Mouse (Mus musculus) kidney, postnatal 0 days (tissue): ENCODE measurements at regions not wholly inside any gene's neighbourhood (a gene's known extent, or its start where the extent isn't known, plus 50 kb on each side); places are given as distances from the start of the nearest gene placed in this dataset.
A peak's percentile ranks its signal among the peaks of the same experiment; 100 is the strongest.

Experiments used
- ATAC-seq: fragments of 200-750 bp; cut with Nextera tagmentation; replicated peaks from 2 replicates; pipeline ENCODE4 v1.8.0; 2017; ENCODE audit warnings: low read depth, moderate number of reproducible peaks, moderate TSS enrichment, moderate library complexity; ENCODE audit not compliant: low FRiP score
- DNase-seq: peaks from one replicate; pipeline ENCODE4 v3.0.0-alpha.2; 2016; ENCODE audit warnings: low spot score
- H3K27ac ChIP-seq: fragments of 300-500 bp; sonication (generic); 2 replicates; pipeline ENCODE4 v1.5.1; 2014; ENCODE audit warnings: mild to moderate bottlenecking
- H3K27me3 ChIP-seq: fragments of 300-500 bp; sonication (generic); 2 replicates; pipeline ENCODE4 v1.6.1; 2014; ENCODE audit warnings: low read length, mixed read lengths; ENCODE audit not compliant: insufficient read depth
- H3K36me3 ChIP-seq: fragments of 300-500 bp; sonication (generic); 2 replicates; pipeline ENCODE4 v1.6.1; 2014; ENCODE audit warnings: low read length, mixed read lengths; ENCODE audit not compliant: insufficient read depth
- H3K4me1 ChIP-seq: fragments of 300-500 bp; sonication (generic); replicated peaks from 2 replicates; pipeline ENCODE4 v1.6.1; 2014; ENCODE audit warnings: antibody characterized with exemption, low read length, mixed read lengths; ENCODE audit not compliant: insufficient read depth
- H3K4me2 ChIP-seq: fragments of 300-500 bp; sonication (generic); 2 replicates; pipeline ENCODE4 v1.6.1; 2014; ENCODE audit warnings: mild to moderate bottlenecking, low read length, moderate library complexity, mixed read lengths
- H3K4me3 ChIP-seq: fragments of 300-500 bp; sonication (generic); replicated peaks from 2 replicates; pipeline ENCODE4 v1.5.1; 2014; ENCODE audit warnings: low read depth, low read length
- H3K9ac ChIP-seq: fragments of 300-500 bp; sonication (generic); 2 replicates; pipeline ENCODE4 v1.6.1; 2014; ENCODE audit warnings: low read depth, low read length
- H3K9me3 ChIP-seq: fragments of 300-500 bp; sonication (generic); replicated peaks from 2 replicates; pipeline ENCODE4 v1.6.1; 2016; ENCODE audit warnings: low read length, inconsistent platforms, mixed read lengths
- CTCF ChIP-seq: IDR thresholded peaks from 2 replicates; pipeline ENCODE4 v1.5.1; 2016; ENCODE audit warnings: antibody characterized with exemption, low read depth, mild to moderate bottlenecking, moderate library complexity
- WGBS: fragments of 180-500 bp; shearing (Covaris S2); extraction: QIAGEN DNeasy Blood & Tissue Kit; methylation state at CpG from one replicate; pipeline ENCODE4 v1.1.7; 2014; 5-methylcytosine and 5-hydroxymethylcytosine counted together

GRCm38 (mm10) chr10:8624229-8624911 lies 105.7 kb upstream of the Ust start:
- Histone ChIP-seq H3K27ac (no peak overlapping the region), H3K9ac (no peak overlapping the region), H3K9me3 (no peaks in the 10 kb centered on the region), H3K27me3 (no peaks in the 10 kb centered on the region), H3K4me3 (no peak overlapping the region), H3K36me3 (no peaks in the 10 kb centered on the region), H3K4me2 (no peak overlapping the region), H3K4me1 (no peaks in the 10 kb centered on the region)
- 92% methylated on average over 14 of the region's 14 CpGs for WGBS
- ATAC-seq (no peak), DNase-seq (no peak)
- TF ChIP-seq CTCF, result no peak

DNA sequence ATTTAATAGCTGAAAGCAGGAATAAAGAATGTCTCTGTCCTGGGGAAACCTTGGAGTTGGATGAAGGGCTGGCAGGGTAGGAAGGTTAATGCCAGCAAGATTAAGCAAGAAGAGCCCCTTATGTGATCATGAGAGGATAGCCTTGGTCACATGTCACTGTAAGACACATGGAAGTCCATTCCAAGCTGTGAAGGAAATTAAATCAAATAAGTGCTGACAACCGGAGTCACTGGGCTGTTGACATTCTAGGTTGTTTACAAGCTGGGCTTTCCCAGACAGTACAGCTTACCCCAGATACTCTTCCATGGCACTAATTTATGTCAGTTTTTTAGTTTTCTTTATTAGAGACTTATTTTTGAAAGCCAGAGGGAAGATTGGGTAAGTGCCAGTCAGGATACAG lies 100.1 kb upstream of the Ust start:
- DNase-seq (no peak), ATAC-seq (no peak)
- no peak for TF ChIP-seq CTCF
- H3K36me3 ChIP-seq, result no peaks in the 10 kb centered on the region
- no peak overlapping the region for H3K9ac ChIP-seq
- H3K4me1 ChIP-seq, result no peaks in the 10 kb centered on the region
- 81% methylated on average over 1 of the region's 1 CpGs for WGBS
- H3K9me3 ChIP-seq, result no peaks in the 10 kb centered on the region
- no peaks in the 10 kb centered on the region for H3K27me3 ChIP-seq
- no peak overlapping the region for H3K4me3 ChIP-seq
- no peak overlapping the region for H3K4me2 ChIP-seq
- no peak overlapping the region for H3K27ac ChIP-seq

GRCm38 (mm10) chr10:8615452-8616025 lies 96.9 kb upstream of the Ust start:
- Histone ChIP-seq H3K27ac (no peak overlapping the region), H3K9ac (no peak overlapping the region), H3K4me1 (no peaks in the 10 kb centered on the region), H3K36me3 (no peaks in the 10 kb centered on the region), H3K4me2 (no peak overlapping the region), H3K9me3 (no peaks in the 10 kb centered on the region), H3K4me3 (no peak overlapping the region), H3K27me3 (no peaks in the 10 kb centered on the region)
- TF ChIP-seq CTCF, result no peak
- 83% methylated on average over 4 of the region's 4 CpGs for WGBS
- DNase-seq (no peak), ATAC-seq (no peak)

GRCm38 (mm10) chr10:8589871-8590533 lies 71.4 kb upstream of the Ust start:
- WGBS, result 49% methylated on average over 5 of the region's 5 CpGs

GRCm38 (mm10) chr10:8589106-8589505 lies 70.5 kb upstream of the Ust start:
- DNase-seq (no peak), ATAC-seq (no peak)
- Histone ChIP-seq H3K4me3 (no peak overlapping the region), H3K27ac (no peak overlapping the region), H3K9ac (no peak overlapping the region), H3K4me1 (no peaks in the 10 kb centered on the region), H3K4me2 (no peak overlapping the region), H3K27me3 (no peaks in the 10 kb centered on the region), H3K9me3 (no peaks in the 10 kb centered on the region), H3K36me3 (no peaks in the 10 kb centered on the region)
- WGBS, result 89% methylated on average over 1 of the region's 1 CpGs
- TF ChIP-seq CTCF, result no peak

More at GRCm38 (mm10) chr10:8589871-8590533, 71.4 kb upstream of the Ust start:
- Histone ChIP-seq H3K27ac (no peak overlapping the region), H3K36me3 (no peaks in the 10 kb centered on the region), H3K4me2 (no peak overlapping the region), H3K9ac (no peak overlapping the region), H3K27me3 (no peaks in the 10 kb centered on the region), H3K4me3 (no peak overlapping the region), H3K4me1 (no peaks in the 10 kb centered on the region), H3K9me3 (no peaks in the 10 kb centered on the region)
- DNase-seq (peak; percentile 37), ATAC-seq (peak; percentile 46; the same call in 1 of the 2 replicates)
- TF ChIP-seq CTCF, result no peak

- H3K27me3 ChIP-seq, result no peaks in the 10 kb centered on the region
- H3K36me3 ChIP-seq, result no peaks in the 10 kb centered on the region
- WGBS, result 57% methylated on average over 3 of the region's 3 CpGs
- H3K9me3 ChIP-seq, result no peaks in the 10 kb centered on the region
- no peaks in the 10 kb centered on the region for H3K4me1 ChIP-seq
- H3K4me3 ChIP-seq, result no peak overlapping the region
- no peak overlapping the region for H3K27ac ChIP-seq
- no peak overlapping the region for H3K9ac ChIP-seq
- no peak for TF ChIP-seq CTCF
- DNase-seq (peak; percentile 7), ATAC-seq (no peak)
- no peak overlapping the region for H3K4me2 ChIP-seq
Measured at GRCm38 (mm10) chr10:8584389-8584908, 65.8 kb upstream of the Ust start.
